Mouse (Mus musculus): ENCODE measurements around the gene Arhgap31.

The Arhgap31 gene

GRCm38 (mm10) chr16:38596651-38597050 lies 116.4 kb downstream of the Arhgap31 start:
- DNase-seq (ENCODE audit: low spot score): no peak

GRCm38 (mm10) chr16:38596099-38596498 lies 117.0 kb downstream of the Arhgap31 start:
- no peak for DNase-seq (ENCODE audit: low spot score)

DNA sequence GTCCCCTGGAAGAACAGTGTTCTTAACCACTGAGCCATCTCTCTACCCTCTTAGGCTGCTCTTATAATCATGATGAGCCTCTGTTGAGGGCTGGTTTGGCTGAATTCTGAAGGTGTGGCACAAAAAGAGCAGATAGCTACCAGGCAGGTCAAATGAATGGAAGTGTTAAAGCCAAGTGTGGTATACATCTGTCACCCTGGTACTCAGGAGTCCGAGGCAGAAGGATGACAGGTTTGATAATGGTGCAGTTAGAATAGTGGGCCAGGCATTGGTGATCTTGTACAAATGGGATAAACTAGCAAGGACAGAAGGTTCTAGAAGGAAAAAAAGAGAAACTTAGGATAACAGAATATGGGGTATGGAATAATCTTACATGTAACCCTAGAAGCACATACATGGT lies 118.6 kb downstream of the Arhgap31 start:
- DNase-seq (ENCODE audit: low spot score): no peak

DNA sequence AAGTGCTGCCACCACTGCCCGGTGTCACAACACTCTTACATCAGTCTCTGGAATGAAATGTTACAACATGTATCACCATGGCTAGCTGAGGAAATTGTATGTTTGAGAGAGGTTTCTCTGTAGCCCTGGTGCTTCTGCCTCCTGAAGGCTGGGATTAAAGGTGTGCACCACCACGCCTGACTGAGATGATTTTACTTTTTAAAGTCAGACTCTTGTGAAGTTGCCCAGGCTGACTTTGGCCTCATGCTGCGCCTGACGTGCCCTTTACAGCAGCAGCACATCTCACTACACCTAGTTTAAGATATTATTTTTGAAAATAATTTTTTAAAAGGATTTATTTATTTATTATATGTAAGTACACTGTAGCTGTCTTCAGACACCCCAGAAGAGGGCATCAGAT lies 120.1 kb downstream of the Arhgap31 start:
- no peak for DNase-seq (ENCODE audit: low spot score)

GRCm38 (mm10) chr16:38592026-38592678 lies 120.9 kb downstream of the Arhgap31 start:
- no peak for DNase-seq (ENCODE audit: low spot score)

GRCm38 (mm10) chr16:38591506-38591905 lies 121.6 kb downstream of the Arhgap31 start:
- no peak for DNase-seq (ENCODE audit: low spot score)

DNA sequence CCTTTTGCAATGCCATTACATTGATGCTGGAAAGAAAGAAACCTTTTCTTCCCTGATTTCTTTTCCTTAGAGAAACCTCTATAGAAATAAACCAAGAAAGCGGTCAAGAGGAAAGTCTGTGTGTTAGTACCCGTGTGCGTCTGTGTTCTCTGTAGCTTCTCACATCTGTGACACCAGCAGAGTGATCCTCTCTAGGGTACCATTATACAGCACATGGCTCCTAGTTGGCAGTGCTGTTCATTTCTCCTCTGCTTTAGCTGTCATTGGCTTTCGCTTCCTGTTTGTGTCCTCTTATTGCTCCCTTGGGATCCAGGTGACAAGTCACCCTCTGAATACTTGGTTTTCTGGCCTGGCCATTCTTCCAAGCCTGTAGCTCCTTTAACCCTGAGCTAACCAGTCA lies 125.5 kb downstream of the Arhgap31 start:
- DNase-seq (ENCODE audit: low spot score): no peak

- no peak for DNase-seq (ENCODE audit: low spot score)
These were observed 125.9 kb downstream of the Arhgap31 start for GRCm38 (mm10) chr16:38587163-38587562.

DNA sequence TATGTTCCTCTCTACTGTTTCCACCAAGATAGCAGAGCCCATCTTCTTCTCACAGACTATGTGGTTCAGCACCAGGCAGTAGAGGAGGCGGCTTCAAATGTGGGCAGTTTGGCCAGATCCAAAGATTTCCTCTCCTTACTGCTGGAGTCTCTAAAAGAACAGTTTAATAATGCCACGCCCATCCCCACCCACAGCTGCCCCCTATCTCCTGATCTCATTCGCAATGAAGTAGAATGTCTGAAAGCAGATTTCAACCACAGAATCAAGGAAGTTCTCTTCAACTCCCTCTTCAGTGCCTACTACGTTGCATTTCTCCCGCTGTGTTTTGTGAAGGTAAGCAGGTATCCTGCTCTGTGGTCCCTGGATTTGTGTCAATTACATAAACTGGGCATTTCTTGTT lies 127.9 kb downstream of the Arhgap31 start:
- no peak for DNase-seq (ENCODE audit: low spot score)

DNA sequence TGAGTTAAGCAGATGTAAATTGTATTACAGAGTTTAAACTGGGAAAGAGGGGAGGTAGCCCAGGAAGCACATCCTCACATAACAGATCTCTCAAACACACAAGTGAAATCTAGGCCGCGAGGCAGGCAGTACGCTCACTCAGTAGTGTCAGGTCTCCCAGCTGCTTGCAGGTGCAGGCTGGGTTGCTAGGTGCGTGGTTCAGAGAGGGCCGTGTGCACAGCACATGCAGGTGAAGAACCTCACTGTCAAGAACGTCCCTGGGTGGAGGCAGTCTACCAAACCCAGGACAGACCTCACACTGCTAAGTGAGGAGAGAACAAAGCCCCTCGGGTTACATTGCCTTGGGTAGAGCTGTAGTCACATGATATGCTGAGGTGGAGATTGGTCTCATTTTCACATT lies 128.3 kb downstream of the Arhgap31 start:
- DNase-seq (ENCODE audit: low spot score): no peak

GRCm38 (mm10) chr16:38571481-38571880 lies 141.6 kb downstream of the Arhgap31 start:
- DNase-seq (ENCODE audit: low spot score): no peak

DNA sequence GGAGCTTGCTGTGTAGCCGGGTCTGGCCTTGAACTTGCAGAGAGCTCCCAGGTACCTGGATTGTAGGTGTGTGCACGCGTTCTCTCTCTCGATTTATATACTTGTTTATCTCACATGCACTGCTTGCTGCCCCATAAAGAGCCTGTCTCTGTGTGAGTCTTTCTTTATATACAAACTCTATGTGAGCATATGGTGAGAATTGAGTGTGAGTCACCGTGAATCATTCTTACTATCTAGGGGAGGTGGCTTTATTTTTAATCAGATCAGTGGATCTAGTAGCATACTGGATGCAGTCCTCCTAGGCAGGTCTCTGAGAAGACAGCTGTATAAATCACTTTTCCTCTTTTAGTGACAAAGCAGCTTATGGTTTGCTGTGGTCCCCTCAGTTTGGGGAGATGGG lies 144.9 kb downstream of the Arhgap31 start:
- DNase-seq (ENCODE audit: low spot score): no peak

GRCm38 (mm10) chr16:38563516-38563915 lies 149.6 kb downstream of the Arhgap31 start:
- DNase-seq (ENCODE audit: low spot score): no peak

- no peak for DNase-seq (ENCODE audit: low spot score)
These were observed 150.1 kb downstream of the Arhgap31 start for GRCm38 (mm10) chr16:38562968-38563327.

- peak; percentile 95 for DNase-seq (ENCODE audit: low spot score)
These were observed 150.7 kb downstream of the Arhgap31 start for GRCm38 (mm10) chr16:38562131-38562967.

- no peak for DNase-seq (ENCODE audit: low spot score)
These were observed 154.8 kb downstream of the Arhgap31 start, which contains the start of gene Tmem39a for GRCm38 (mm10) chr16:38558221-38558748. Tmem39a (plus strand) TSS chr16:38558698.

GRCm38 (mm10) chr16:38555988-38556387 lies 157.1 kb downstream of the Arhgap31 start:
- no peak for DNase-seq (ENCODE audit: low spot score)

DNA sequence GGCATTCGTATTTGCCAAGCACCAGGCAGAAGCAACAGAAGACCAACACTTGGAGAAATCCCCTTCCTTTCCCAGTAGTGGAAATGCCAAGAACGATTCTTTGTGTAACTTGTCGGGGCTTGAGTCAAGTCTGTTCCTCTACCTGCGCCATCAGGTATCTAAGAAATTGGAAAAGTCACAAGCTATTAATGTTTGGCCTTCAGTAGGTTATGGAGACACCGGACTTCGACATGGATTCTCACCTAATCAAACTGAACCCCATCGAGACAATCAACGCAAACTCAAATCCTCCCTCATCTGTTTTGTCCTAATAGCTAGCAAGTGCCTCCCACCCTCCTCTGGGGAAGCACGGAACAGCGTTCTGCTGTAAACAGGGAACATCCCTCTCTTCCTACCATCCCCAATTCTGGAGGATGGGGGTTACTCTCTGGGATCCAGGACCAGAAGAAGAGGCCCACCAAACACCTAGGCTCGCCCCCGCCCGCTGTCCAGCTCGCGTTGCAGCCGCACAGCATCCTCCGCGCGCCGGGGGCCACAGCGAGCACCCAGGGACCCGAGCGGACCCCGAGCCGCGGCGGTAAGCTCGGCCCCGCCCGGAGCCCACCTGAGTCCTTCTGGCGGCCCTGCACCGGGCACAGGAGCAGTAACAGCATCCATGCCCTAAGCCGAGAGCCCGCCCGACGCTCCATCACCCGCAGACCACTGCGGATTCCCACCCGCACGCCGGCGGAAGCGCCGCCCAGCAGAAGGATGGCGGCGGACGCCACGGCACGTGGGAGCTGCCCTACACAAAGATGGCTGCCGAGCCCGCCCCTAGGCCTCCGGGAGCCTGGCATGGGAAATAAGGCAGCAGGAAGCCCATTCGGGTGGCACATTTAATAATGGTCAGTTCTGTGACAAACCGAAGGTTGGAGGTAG lies 163.3 kb downstream of the Arhgap31 start, which contains the start of gene Poglut1:
Gene Poglut1 (minus strand): TSS at position 780 of the 918 bp plus-strand sequence.
- peak; percentile 82 for DNase-seq (ENCODE audit: low spot score)

All from testis, postnatal 14 days (tissue).